Mouse (Mus musculus) embryo, embryonic 11 days (tissue): ENCODE measurements around the gene Atpaf1.

Experiments
- DNase-seq: peaks from one replicate; pipeline ENCODE4 v3.0.0-alpha.2; 2015

Gene Atpaf1

DNA sequence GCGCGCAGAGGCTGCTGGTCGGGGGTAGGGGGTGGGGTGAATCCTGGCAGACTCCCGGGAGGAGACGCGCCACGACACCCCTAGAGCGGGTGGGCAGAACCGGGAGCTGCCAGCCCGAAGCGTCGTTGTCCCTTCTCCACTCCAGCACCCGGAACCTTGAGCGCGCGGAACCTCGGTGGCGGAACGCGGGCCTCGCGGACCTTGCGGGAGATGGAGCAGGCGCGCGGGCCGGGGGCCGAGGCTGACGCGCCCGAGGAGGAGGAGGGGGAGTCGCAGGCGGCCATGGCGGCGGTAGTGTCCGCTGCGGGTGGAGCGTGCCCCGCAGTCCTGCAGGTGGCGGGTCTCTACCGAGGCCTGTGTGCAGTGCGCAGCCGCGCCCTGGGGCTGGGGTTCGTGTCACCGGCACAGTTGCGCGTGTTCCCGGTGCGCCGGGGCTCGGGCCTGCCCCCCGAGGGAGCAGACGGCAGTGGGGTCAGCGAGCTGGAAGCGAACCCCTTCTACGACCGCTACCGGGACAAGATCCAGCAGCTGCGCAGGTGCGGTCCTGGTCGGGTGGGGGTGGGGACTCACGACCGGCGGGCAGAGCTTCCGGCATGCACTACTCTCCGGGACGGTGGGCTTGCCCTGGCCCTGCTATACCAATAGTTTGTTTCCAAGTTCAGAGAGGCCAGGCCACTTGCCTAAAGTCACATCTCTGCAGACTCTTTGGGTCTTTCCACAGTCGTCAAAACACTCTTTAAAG is at the start of gene Atpaf1:
Gene Atpaf1, plus strand, starts transcription at position 44 of the 742 bp plus-strand sequence.
- peak; percentile 84 for DNase-seq

DNA sequence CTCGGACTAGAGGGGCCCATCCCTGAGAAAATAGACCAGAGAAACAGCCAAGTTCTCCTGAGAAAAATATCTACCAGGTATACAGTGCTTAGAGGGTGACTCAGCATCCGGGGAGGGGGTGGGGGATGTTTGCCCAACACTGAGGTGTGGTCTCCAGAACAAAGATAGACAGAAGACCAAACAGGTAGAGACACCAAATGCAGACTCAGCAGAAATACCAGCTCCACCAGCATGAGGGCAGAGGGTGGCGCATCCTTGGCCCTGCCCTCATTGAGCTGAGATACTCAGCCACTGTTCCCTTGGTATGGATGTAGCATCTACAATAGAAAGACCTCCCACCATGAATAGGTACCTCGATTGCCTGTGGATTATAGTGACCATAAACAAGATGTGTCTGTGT is 49.7 kb upstream of the Atpaf1 start:
- no peak for DNase-seq

DNA sequence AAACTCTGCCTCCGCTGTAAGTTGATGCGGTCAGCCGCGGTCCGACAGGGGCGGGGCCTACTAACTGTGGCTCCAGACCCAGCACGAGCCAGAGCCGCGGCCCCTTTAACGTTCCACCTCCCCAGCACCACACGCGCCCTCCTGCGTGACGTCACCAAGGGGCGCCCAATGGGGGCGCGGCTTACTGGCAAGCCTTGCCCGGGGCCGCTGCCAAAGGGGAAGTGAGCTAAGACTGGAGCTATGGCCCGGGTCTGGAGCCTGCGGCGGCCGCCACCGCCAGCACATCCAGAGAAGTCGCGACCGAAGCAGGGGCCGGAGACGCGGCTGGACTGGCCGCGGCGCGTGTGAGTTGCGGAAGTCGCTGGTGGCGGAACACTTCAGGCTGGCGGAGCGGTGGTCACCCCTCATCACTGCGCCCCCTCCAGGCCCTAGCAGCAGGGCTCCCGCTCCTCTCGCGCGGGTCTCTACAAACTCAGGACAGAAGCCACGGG is 47.0 kb upstream of the Atpaf1 start, which contains the start of gene Efcab14:
Gene Efcab14, plus strand, starts transcription at position 194 of the 491 bp plus-strand sequence.
- DNase-seq: peak; percentile 100

DNA sequence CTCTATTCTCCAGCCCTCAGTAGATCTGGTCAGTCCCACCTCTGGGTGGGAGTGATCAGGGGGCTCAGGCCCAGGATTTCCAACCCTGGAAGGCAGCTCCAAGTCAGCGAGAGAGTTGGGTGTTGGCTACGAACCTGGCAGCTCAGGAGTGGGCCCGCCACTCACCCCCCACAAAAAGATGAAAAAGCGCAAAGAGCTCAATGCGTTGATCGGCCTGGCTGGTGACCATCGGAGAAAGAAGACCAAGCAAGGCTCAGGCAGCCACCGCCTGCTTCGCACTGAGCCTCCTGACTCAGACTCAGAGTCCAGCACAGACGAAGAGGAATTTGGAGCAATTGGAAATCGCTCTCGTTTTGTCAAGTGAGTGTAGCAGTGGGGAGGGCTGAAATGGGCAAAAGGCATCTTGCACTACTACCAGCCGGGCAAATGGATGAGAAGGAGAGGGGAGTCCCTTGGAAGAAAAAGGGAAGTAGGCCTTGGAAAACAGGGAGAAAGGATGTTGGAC is 46.1 kb upstream of the Atpaf1 start:
- no peak for DNase-seq

DNA sequence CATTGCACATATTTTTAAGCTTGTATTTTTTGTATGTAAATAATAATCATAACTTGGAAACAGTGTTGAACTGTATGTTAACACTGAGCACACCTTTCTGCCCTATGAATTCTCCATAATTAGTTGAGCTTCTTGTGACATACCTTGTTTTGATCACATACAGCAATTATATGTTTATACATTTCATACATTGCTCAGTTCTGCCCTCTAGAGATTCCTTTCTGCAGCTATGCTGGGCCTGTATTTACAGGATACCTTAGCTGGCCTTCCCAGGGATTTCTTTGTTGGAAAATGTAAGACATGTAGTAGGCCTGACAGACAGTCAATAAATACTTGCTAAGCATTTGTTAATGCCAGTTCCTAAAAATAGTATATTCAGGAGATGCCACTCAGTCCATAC is 42.0 kb upstream of the Atpaf1 start:
- DNase-seq: no peak

DNA sequence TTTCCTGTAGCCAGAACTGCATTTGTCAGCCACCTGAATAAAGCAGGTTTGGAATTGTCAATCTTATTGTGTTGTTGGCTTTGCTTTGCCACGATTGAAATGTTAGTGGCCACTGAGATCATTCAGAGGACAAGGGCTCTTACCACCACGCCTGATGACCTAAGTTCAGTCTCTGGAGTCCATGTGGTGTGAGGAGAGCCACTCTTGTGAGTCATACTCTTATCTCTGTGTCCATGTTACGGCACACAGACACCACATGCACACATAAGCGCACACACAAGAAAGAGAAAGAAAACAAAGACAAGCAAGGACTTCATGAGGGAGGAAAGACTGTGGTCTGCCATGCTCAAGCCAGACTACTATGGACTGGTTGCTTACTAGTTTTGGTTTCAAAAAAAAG is 41.5 kb upstream of the Atpaf1 start:
- no peak for DNase-seq

DNA sequence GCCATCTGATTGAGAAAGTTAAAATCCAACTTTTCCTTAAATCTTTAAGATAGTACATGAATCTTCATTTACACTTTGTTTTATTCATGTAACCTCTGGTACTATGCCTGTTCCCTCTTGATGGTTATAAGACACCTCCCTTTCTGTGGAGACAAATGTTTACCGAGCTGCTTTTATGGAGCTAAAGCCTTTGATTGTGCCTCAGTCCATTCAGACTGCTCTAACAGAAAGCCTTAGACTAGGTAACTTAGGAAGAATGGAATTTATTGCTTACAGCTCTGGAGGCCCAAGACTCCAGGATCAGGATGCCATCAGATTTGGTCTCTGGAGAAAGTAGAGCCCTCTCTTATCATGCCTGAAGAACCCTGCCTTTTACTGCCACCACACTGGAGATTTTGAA is 36.4 kb upstream of the Atpaf1 start:
- no peak for DNase-seq

DNA sequence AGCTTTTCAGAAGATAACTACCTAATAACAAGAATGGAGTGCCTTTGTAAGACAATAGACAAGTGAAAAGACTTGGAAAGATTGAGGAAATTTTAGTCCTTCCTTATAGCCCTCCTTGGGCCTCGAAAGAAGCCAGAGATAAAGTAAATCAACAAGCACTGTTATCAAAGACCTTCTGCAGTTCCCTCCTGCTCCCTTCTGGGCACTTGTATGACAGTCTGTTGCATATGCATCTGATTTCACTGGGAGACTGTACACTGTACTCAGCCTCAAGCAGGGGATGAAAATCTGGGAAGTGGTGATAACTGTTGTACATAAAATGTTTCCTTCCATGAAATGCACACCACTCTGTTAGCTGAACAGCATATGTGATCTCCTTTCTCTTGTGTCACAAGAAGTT is 35.3 kb upstream of the Atpaf1 start:
- no peak for DNase-seq

DNA sequence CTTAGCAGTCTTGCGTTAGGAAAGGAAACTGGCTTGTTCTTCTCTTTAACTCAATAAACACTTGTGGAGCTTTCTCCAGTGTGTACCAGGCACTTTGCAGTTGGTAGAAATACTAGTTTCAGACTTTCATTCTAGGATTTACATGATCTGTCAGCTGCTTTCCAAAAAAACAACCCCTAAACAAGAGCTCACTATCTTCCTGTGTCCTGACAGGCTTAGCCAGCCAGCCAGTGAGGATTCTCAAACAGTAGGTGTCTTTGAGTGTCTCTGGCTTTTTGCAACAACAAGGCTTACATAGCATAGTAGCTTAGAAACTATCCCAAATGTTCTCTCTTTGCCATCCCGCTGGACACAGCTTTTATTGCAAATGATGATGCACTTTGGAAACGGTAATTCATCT is 30.5 kb upstream of the Atpaf1 start:
- DNase-seq: no peak

DNA sequence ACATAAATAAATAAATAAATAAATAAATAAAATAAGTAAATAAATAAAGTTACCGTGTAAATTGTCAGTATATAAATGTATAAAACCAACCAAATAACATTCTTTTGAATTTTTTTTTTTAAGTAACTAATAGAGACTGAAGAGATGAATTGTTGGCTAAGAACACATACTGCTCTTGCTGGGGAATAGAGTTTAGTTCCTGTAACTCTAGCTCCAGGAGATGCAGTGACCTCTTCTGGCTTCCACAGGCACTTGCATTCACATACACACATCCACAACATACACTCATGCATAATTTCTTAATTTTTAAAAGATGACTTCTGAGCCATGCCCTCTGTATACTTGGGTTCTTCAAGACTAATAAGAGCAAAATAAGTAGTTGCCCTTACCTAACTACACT is 29.8 kb upstream of the Atpaf1 start:
- DNase-seq: no peak

DNA sequence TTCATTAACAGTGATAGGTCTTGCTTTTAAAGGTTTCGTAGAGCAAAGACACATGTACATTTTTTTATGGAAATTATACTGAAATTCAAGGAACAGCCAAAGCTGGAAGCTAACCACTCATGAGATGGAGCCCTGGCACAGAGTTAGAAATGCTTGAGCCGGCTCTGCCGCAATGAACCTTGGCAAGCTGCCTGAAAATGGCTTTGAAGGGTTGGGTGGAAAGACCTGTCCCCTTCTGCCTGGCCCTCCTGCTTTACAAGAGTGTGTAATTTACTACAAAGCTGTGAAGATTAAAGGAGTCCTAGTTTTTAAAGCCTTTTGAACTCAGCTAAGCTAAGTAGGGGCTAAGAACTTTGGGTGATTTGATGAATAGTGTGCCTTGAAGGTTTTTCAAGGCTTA is 23.4 kb upstream of the Atpaf1 start:
- DNase-seq: no peak

DNA sequence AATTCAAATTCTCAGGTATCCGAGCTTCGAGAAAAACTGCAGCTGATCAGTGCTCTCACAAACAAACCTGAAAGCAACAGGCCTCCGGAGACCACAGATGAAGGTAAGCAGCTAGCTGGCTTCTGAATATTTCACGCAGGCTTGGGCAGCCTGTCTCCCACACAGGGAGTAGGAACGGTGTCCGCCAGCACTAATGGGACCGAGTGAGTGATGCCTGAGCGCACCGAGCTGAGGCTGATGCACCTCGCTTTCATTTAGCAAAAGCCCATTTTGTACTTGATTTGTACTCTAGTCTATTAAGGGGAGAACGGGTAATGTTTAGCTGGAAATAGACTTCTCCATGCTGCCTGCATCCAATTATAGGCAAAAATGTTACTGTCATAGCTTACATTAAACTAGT is 20.0 kb upstream of the Atpaf1 start:
- DNase-seq: no peak

DNA sequence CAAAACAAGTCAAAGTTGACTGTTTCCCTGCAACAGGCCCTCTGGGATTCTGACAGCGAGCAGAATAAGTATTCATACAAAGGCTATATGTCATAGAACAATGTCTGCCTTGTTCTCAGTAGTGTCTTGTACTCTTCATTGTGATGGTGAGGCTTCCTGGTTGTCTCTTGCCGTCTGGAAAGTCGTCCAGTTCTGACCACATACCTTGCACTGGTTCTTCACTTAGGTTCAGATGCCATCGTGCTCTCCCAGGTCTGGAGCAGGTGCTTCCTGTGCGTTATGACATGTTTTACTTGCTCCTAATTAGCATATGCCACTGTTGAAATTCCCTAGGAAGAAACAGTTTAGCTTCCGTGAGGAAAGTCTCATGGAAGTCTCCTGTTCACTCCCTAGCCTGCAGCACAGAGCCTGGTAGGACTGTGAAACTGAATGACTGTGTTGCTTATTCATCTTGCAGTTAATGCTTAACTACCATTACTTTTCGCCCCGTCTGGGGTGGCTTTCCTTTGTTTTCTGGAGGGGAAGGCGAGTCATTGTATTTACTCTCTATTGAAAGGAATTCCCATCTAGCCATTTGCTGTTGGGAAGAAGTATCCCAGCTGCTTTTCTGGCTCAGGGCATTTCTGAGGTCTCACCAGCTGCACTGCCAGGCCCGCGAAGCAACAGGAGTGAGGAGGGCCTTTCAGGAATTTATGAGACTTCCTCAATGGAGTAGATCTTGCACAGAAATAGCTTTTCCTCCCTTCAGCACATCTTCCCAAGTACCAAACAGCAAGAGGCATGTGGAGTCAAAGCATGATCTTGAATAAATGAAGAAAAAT is 16.8 kb upstream of the Atpaf1 start:
- DNase-seq: peak; percentile 6

DNA sequence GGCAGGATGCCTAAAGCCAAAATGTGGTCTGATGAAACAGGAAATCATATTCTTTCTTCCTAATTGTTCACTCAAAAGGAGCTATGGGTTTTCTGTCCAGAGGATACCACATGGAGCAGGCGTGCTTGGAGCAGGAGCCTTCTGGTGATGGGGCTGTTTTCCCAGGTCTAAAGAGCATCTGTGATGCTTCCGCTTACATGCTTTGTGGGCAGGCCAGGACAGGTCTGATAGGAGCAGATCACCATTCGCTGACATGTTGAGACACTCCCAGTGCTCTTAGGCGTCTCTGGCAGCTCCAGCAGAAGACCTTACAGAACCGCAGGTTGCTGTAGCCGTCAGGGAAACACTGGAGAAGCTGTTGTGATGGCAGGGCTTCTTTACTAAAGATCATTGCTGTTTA is 9.6 kb upstream of the Atpaf1 start:
- no peak for DNase-seq

DNA sequence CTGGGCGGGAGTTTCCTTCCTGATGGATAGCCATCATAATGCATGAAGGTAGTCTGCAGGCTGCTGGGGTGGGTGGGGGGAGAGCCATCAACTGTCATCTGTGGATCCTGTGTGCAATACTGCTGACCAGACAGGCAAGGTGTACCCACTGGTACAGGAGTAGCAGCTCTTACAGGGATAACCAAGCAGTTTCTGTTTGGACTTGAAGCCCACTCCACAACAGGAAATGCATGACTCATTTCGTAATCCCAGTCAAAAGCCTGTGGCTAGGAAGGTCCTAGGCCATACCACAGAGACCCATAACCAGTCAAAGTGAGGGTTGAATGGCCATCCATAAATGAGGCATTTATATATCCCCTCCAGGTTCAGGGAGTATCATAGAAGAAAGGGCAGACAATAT is 7.0 kb upstream of the Atpaf1 start:
- no peak for DNase-seq

DNA sequence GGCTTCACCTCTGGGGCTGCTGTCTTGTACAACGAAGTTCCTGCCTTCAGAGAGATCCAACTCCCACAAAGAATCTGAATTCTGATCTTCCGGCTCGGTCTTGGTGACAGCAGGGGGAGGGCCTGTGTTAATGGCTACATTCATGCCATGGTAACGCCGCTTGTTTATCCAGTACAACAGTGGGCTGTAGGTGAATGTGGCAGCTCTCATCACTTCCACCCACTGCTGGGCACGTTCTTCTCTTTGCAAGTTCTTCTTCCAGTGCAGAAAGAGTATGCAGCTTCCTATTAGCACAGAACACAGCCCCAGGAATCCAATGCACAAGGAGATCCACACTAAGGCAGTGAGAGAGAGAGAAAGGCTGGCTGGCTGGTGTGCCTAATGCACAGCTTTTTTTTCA is 4.3 kb upstream of the Atpaf1 start:
- no peak for DNase-seq

DNA sequence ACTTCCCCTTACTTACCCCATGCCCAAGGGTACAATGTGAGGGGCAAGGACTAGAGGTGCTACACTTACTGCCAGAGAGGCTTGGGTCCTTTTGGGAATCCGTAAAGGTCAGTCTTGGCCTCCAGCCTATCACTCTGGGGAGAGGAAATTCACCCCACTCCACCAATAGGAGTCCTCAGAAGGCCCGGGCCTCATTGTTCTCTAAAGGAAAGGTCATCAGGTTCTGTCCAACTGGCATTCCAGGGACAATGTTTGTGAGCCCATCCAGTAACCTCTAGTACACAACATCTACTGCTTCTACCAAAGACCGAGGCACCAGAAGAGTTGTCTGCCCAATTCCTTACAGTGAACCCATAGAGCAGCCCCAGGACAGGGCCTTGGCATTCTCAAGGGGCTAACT is 3.7 kb upstream of the Atpaf1 start, which contains the start of gene Tex38:
Gene Tex38, minus strand, starts transcription at position 101 of the 400 bp plus-strand sequence.
- DNase-seq: no peak

DNA sequence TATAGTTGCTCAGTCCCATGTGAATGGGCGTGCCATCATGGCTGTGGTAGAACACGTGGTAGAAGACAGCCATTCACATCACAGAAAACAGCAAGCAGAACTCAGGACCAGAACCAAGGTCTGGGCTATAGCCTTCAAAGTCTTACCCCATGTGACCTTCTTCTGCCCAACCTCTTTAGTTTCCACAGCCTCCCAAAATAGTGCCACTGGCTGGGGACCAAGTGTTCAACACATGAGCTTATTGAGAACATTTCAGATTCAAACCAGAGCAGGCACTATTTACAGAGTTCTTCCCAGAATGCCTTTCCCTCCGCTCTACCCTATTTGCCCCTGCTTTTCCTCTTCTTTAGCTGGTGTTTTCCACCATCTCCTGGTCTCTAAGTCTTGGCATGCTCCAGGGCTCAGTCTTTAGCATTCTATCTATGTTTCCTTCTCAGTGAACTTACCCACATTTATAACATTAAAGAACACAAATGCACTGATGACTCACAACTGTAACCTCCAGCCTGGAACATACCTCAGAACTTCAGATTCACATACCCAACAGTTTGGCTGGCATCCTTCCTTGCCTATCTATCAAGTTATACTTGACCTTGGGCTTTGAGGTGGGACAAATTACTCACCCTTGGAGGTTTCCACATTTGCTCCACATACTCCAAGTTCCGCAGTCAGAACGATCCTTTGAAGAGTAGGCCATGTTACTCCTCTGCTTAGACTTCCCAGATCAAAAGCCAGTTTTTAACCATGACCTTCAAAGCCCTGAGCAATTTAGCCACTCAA is 2.4 kb upstream of the Atpaf1 start:
- no peak for DNase-seq

DNA sequence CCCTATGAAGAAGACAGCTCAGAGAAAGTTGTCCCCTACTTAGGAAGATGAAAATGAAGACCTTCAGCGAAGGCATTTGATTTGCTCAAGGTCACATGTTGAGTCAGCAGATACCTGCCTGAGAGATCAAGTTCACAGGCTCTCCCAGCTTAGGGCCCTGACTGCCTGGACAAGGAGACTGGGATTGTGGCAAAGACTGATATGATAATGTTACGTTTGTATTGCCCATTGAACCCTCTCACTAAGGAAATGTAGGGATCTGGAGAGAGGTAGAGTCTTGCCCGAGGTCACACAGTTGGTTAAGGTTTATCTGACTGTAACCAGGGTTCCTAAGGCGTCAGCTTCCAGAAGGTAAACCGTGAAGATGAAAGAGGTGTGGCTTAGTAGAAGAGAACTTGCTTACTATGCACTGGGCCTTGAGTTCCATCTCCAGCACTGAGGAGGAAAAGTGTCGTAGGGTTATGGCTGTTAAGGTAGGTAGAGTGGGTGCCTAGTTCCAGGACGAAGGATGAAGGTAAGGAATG is 961 bp downstream of the Atpaf1 start:
- DNase-seq: no peak

DNA sequence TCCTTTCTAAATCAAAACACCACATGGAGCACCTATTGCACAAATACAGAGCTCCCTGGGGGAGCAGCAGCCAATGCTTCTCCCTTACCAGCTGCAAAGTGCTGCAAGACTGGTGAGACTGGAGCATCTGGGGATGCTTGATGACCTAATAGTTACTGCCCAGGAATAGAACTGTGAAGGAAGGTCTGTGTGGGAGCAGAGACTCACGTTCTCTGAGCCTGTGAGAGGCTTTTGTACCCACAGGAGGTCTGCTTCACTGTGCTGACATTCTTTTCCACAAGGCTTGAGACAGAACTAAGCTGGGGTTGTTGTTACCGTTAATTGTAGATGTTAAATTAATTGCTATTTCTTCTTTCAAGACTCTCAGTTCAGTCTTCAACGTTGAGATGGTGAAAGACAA is 6.3 kb downstream of the Atpaf1 start:
- no peak for DNase-seq

DNA sequence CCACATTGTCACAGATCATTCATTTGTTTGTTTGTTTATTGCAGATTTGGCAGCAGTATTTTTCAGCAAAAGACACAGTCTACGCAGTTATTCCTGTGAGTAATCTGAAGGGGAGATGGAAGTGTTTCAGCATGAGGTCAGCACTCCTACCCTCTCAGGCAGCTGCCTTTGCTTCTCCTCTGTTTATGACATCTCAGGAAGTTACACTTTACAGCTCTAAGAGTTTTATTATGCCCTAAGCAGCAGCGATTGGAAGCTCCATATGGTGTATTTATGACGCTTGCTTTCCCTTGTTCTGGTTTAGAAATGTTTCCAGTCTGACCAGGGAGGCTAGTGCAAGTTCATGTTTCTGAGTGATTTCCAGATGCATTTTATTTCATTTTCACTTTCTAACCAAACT is 10.7 kb downstream of the Atpaf1 start:
- no peak for DNase-seq

DNA sequence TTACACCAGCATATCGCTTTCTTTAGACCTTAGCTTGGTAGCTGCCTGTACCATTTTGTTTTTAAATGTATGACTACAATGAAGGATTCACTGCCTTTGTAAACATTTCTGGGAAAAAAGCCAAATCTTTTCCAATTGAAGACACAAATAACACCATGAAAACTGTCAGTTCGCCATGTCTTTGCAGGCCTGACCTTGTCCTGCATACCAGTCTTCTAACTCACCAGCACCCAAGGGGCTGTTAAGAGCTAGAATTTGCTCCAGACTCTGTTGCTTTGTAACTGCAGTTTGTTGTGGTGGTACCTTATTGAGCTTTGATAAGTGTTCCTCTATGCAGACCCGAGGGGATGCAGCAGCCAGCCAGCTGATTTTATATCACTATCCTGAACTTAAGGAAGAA is 15.4 kb downstream of the Atpaf1 start:
- no peak for DNase-seq

DNA sequence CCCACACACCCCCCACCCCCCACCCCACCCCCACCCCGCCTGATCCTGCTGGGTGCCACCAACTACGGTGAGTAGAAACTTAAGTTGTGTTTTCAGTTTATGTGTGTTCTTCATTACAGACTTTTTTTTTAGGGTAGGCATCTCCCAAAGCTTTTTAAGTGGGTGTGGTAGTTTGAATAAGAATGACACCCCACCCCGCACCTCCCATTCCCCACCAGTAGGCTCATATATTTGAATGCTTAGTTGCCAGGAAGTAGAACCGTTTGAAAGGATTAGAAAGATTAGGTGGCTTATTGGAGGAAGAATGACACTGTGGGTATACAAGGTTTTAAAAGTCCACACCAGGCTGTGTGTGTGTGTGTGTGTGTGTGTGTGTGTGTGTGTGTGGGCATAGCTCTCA is 27.7 kb downstream of the Atpaf1 start:
- DNase-seq: no peak
